Mouse (Mus musculus) embryonic fibroblast, embryonic 13.5 days (primary cell): ENCODE data around the gene Rpl39.

Experiments used
- CTCF ChIP-seq: IDR thresholded peaks from 2 replicates; pipeline ENCODE4 v1.5.1; 2011; ENCODE audit warnings: mild to moderate bottlenecking, control low read depth, low read length, moderate library complexity, borderline replicate concordance; ENCODE audit not compliant: insufficient read depth
- POLR2A ChIP-seq: IDR thresholded peaks from 2 replicates; pipeline ENCODE4 v1.6.1; 2011; ENCODE audit warnings: low read depth, mild to moderate bottlenecking, control low read depth, low read length, moderate library complexity

GRCm38 (mm10) chrX:37098681-37099080 is 13.5 kb upstream of the Rpl39 start:
- no peak for TF ChIP-seq CTCF
- TF ChIP-seq POLR2A = no peak
